9 mouse cellular contexts compared by ENCODE assay signal in genomic region chr7:70279927-70280642, GRCm38 (mm10).
A peak's percentile ranks its signal among the peaks of the same experiment; 100 is the strongest.
DNase-seq lines count a peak whose midpoint lies in the region; ATAC-seq and TF ChIP-seq lines count a peak whose summit lies in the region.
"Had no signal": no experiment of that assay in that cellular context is flagged by ENCODE, and none has a peak within 500 bp of the region (broad histone marks: within the 10 kb centered on the region; RNA-seq: fewer than 3 reads in every experiment).

No protein-coding gene starts in this region.

- no peak for TF ChIP-seq CTCF in heart, adult 2 months (IDR thresholded peaks at IDR 0.05)

- TF ChIP-seq POLR2A in heart, adult 2 months (IDR thresholded peaks at IDR 0.05; ENCODE audit: insufficient read depth, low read depth, low read length) = no peak

- TF ChIP-seq EP300 in heart, adult 2 months (IDR thresholded peaks at IDR 0.05; ENCODE audit: insufficient read depth, low read depth, low read length) = no peak

- H3K9me3 ChIP-seq in hindbrain, embryonic 15.5 days = no peaks in the 10 kb centered on the region
- no peaks in the 10 kb centered on the region for H3K9me3 ChIP-seq in midbrain, embryonic 13.5 days

- H3K27ac ChIP-seq in heart, adult 2 months = no peak overlapping the region
- H3K27ac ChIP-seq in hindbrain, embryonic 15.5 days (replicated peaks) = no peak overlapping the region
- H3K27ac ChIP-seq in midbrain, embryonic 13.5 days = peak overlapping the region; percentile 53; the same call in 1 of the 2 replicates

- no peaks in the 10 kb centered on the region for H3K36me3 ChIP-seq in heart, adult 2 months (ENCODE audit: control insufficient read depth, insufficient read depth, low read length)
- no peaks in the 10 kb centered on the region for H3K36me3 ChIP-seq in hindbrain, embryonic 15.5 days
- no peaks in the 10 kb centered on the region for H3K36me3 ChIP-seq in midbrain, embryonic 13.5 days

- peak overlapping the region; percentile 18; the same call in 1 of the 2 replicates for H3K4me3 ChIP-seq in heart, adult 2 months
- peak overlapping the region; percentile 12; the same call in 1 of the 2 replicates for H3K4me3 ChIP-seq in hindbrain, embryonic 15.5 days
- peak overlapping the region; percentile 23 for H3K4me3 ChIP-seq in midbrain, embryonic 13.5 days (replicated peaks)
- H3K4me3 ChIP-seq: erythroblast, embryonic 14.5 days had no signal

- ATAC-seq in hindbrain, embryonic 15.5 days (ENCODE audit: low FRiP score, low read depth) = no peak
- no peak; the same call in 1 of the 2 replicates for ATAC-seq in midbrain, embryonic 13.5 days
- ATAC-seq in CD4-positive, CD25-positive, alpha-beta regulatory T cell, adult 4 months = no peak

- no peak overlapping the region for H3K9ac ChIP-seq in heart, adult 2 months (ENCODE audit: low read depth, low read length)
- H3K9ac ChIP-seq in hindbrain, embryonic 15.5 days = no peak overlapping the region
- peak overlapping the region; percentile 16 for H3K9ac ChIP-seq in midbrain, embryonic 13.5 days (replicated peaks)

- H3K4me1 ChIP-seq in heart, adult 2 months (ENCODE audit: control insufficient read depth, insufficient read depth, low read length) = no peaks in the 10 kb centered on the region
- peaks cover 17% of the 10 kb centered on the region for H3K4me1 ChIP-seq in hindbrain, embryonic 15.5 days (replicated peaks)
- H3K4me1 ChIP-seq in midbrain, embryonic 13.5 days (replicated peaks) = peaks cover 25% of the 10 kb centered on the region

- H3K4me2 ChIP-seq in hindbrain, embryonic 15.5 days = peak overlapping the region; percentile 49
- H3K4me2 ChIP-seq in midbrain, embryonic 13.5 days (replicated peaks) = peak overlapping the region; percentile 49

- WGBS in heart, adult 2 months = 3% methylated on average over 31 of the region's 31 CpGs
- 2% methylated on average over 31 of the region's 31 CpGs for WGBS in hindbrain, embryonic 15.5 days
- WGBS in midbrain, embryonic 13.5 days = under 1% methylated on average over 31 of the region's 31 CpGs

- DNase-seq in heart, adult 2 months = peak; percentile 4 to 22
- DNase-seq in heart, postnatal 14 days = no peak
- DNase-seq in embryo, embryonic 11 days = peak; percentile 33
- no peak for DNase-seq in left cerebral cortex, adult 8-10 months (ENCODE audit: low spot score in 2 of 2)
- no peak for DNase-seq in right cerebral cortex, postnatal 14 days

- intact Hi-C loops in heart, adult 2 months (cut with DNase I) = loop anchor here (2.0 kb wide), 1 partner anchor 45 kb away; no protein-coding TSS in a partner anchor
- intact Hi-C loops in heart, postnatal 14 days (cut with DNase I) = no loop called here

- peaks cover 12% of the 10 kb centered on the region for H3K27me3 ChIP-seq in heart, adult 2 months (ENCODE audit: control insufficient read depth, insufficient read depth, low read length)
- peaks cover 67% of the 10 kb centered on the region for H3K27me3 ChIP-seq in hindbrain, embryonic 15.5 days
- peaks cover 89% of the 10 kb centered on the region for H3K27me3 ChIP-seq in midbrain, embryonic 13.5 days

- H3K79me2 ChIP-seq in heart, adult 2 months (replicated peaks; ENCODE audit: control insufficient read depth, insufficient read depth, low read length) = no peaks in the 10 kb centered on the region

Comparison
In these comparisons a context has a peak if more than half of its experiments do, and no peak if none do; other contexts are left out.
1. DNase-seq: peak in heart, adult 2 months (2 of 2) and embryo, embryonic 11 days (single experiment); none in heart, postnatal 14 days (0 of 2), left cerebral cortex, adult 8-10 months (0 of 2) and right cerebral cortex, postnatal 14 days (single experiment).
2. Peak in every context shown above with its lines, with median percentiles within 50 percentile points of each other: H3K4me3 ChIP-seq.